8 mouse cellular contexts compared by ENCODE assay signal in the genomic region with DNA sequence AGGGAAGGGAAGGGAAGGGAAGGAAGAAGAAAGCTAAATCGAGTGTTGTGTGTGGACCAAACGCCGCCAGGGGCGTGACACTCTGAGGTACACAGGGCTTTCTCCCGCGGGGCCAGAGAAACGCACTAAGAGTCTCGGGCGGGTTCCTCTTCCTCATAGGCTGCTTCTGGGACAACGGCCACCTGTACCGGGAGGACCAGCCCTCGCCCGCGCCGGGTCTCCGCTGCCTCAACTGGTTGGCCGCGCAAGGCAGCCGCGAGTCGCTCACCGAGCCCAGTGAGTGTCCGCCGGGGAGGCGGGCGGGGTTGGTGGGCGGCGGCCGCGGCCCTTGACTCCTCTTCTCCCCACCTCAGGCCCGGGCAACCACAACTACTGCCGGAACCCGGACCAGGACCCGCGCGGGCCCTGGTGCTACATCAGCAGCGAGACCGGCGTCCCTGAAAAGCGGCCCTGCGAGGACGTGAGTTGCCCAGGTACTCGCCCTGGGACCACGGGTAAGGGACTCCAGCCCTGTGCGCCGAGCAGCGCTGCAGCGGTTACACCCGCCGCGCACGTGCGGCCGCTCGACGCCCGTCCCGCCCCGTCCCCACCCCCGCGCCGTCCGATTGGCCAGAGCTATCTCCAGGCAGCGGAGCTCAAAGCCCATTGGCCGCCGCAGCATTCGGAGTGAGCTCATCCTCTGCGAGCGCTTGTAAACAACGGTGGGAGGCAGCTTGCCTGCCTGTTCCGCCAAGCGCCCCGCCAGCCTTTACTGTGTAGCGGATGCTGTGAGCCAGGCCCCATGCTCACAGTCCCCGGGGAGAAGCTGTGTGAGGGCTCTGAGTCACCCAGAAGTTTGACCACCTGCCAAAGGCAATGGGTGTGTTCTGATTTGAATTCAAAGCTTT. TPM values are rescaled to one million over a fixed set of nuclear protein-coding genes. Genes with fewer than 3 reads are reported as not detected.
DNase-seq lines count a peak whose midpoint lies in the region; ATAC-seq and TF ChIP-seq lines count a peak whose summit lies in the region.

No protein-coding gene starts in this region.

- H3K27me3 ChIP-seq in MEL (ENCODE audit: control insufficient read depth in 1 of 2, insufficient read depth in 2 of 2, low read length in 2 of 2) = no peaks in the 10 kb centered on the region
- no peaks in the 10 kb centered on the region for H3K27me3 ChIP-seq in cerebellum, adult 2 months (ENCODE audit: control insufficient read depth, insufficient read depth, low read length)
- H3K27me3 ChIP-seq in forebrain, postnatal 0 days (ENCODE audit: insufficient read depth, low read length) = no peaks in the 10 kb centered on the region
- H3K27me3 ChIP-seq in lung, embryonic 14.5 days (ENCODE audit: insufficient read depth, low read length) = no peaks in the 10 kb centered on the region

- TF ChIP-seq CTCF in MEL (IDR thresholded peaks at IDR 0.05 in 2 of 3, conservative IDR thresholded peaks at IDR 0.05 in 1 of 3; ENCODE audit: control insufficient read depth in 1 of 3, insufficient read depth in 1 of 3, low read depth in 2 of 3, low read length in 3 of 3, poor library complexity in 1 of 3, severe bottlenecking in 1 of 3) = no peak; a peak in 1 of 6 replicates
- no peak for TF ChIP-seq CTCF in cerebellum, adult 2 months (IDR thresholded peaks at IDR 0.05; ENCODE audit: borderline replicate concordance, insufficient read depth, low read depth, low read length)
- TF ChIP-seq CTCF in forebrain, postnatal 0 days (IDR thresholded peaks at IDR 0.05; ENCODE audit: low read depth) = peak; percentile 53
- TF ChIP-seq CTCF in lung, embryonic 14.5 days (IDR thresholded peaks at IDR 0.05; ENCODE audit: low read depth) = peak; percentile 37; the same call in 1 of the 2 replicates
- TF ChIP-seq CTCF in olfactory bulb, adult 2 months (IDR thresholded peaks at IDR 0.05; ENCODE audit: insufficient read depth, low read depth, low read length) = no peak

- ATAC-seq in forebrain, postnatal 0 days = peak; percentile 97
- peak; percentile 96 for ATAC-seq in lung, embryonic 14.5 days (ENCODE audit: insufficient read depth)

- peak overlapping the region; percentile 48 for H3K27ac ChIP-seq in MEL (ENCODE audit: control insufficient read depth, low read depth, low read length)
- H3K27ac ChIP-seq in cerebellum, adult 2 months (ENCODE audit: insufficient read depth, low read length) = peak overlapping the region; percentile 97
- peak overlapping the region; percentile 94 for H3K27ac ChIP-seq in forebrain, postnatal 0 days (ENCODE audit: low read depth, low read length)
- peak overlapping the region; percentile 81 for H3K27ac ChIP-seq in lung, embryonic 14.5 days (ENCODE audit: low read depth)
- H3K27ac ChIP-seq in olfactory bulb, adult 2 months (ENCODE audit: insufficient read depth, low read depth, low read length) = peak overlapping the region; percentile 89

- peaks cover 8 to 14% of the 10 kb centered on the region in 2 experiments; a peak in 3 of 4 replicates for H3K4me1 ChIP-seq in MEL (ENCODE audit: control insufficient read depth in 1 of 2, insufficient read depth in 2 of 2, low read length in 2 of 2)
- peaks cover 30% of the 10 kb centered on the region for H3K4me1 ChIP-seq in cerebellum, adult 2 months (ENCODE audit: control insufficient read depth, insufficient read depth, low read length)
- H3K4me1 ChIP-seq in forebrain, postnatal 0 days (ENCODE audit: insufficient read depth) = no peaks in the 10 kb centered on the region; the same call in 1 of the 2 replicates
- 0 out of 2 replicates have a peak, but pooled peaks cover 12% of the 10 kb centered on the region for H3K4me1 ChIP-seq in lung, embryonic 14.5 days (ENCODE audit: insufficient read depth)
- H3K4me1 ChIP-seq in olfactory bulb, adult 2 months (ENCODE audit: control insufficient read depth, insufficient read depth, low read length) = peaks cover 33% of the 10 kb centered on the region

- no peak for TF ChIP-seq RAD21 in MEL (IDR thresholded peaks at IDR 0.05; ENCODE audit: low read depth, low read length)

- H3K79me2 ChIP-seq in MEL (ENCODE audit: control insufficient read depth, insufficient read depth, low read length, poor library complexity) = no peaks in the 10 kb centered on the region

- under 1% methylated on average over 74 of the region's 75 CpGs for WGBS in cerebellum, adult 2 months
- WGBS in forebrain, postnatal 0 days = under 1% methylated on average over 61 of the region's 75 CpGs
- WGBS in lung, embryonic 14.5 days = under 1% methylated on average over 75 of the region's 75 CpGs
- under 1% methylated on average over 75 of the region's 75 CpGs for WGBS in olfactory bulb, adult 2 months

- H3K9me3 ChIP-seq in MEL (replicated peaks; ENCODE audit: insufficient read depth, low read length) = no peaks in the 10 kb centered on the region
- H3K9me3 ChIP-seq in forebrain, postnatal 0 days (ENCODE audit: low read length) = no peaks in the 10 kb centered on the region
- no peaks in the 10 kb centered on the region for H3K9me3 ChIP-seq in lung, embryonic 14.5 days (ENCODE audit: low read depth, low read length)

- H3K4me2 ChIP-seq in forebrain, postnatal 0 days (ENCODE audit: low read depth) = peak overlapping the region; percentile 100
- H3K4me2 ChIP-seq in lung, embryonic 14.5 days = peak overlapping the region; percentile 95

- H3K9ac ChIP-seq in MEL (ENCODE audit: control insufficient read depth, low read depth, low read length, poor library complexity, severe bottlenecking) = peak overlapping the region; percentile 65
- H3K9ac ChIP-seq in forebrain, postnatal 0 days = peak overlapping the region; percentile 81
- peak overlapping the region; percentile 52 for H3K9ac ChIP-seq in lung, embryonic 14.5 days

- H3K36me3 ChIP-seq in MEL (ENCODE audit: control insufficient read depth in 1 of 2, insufficient read depth in 2 of 2, low read length in 2 of 2) = peaks cover 0 to 6% of the 10 kb centered on the region in 2 experiments; a peak in 2 of 4 replicates
- peaks cover 18% of the 10 kb centered on the region for H3K36me3 ChIP-seq in forebrain, postnatal 0 days (ENCODE audit: insufficient read depth)
- no peaks in the 10 kb centered on the region for H3K36me3 ChIP-seq in lung, embryonic 14.5 days (ENCODE audit: insufficient read depth)

- peak overlapping the region; percentile 61 to 67 for H3K4me3 ChIP-seq in MEL (ENCODE audit: control insufficient read depth in 1 of 2, insufficient read depth in 1 of 2, low read depth in 2 of 2, low read length in 2 of 2)
- H3K4me3 ChIP-seq in cerebellum, adult 2 months (replicated peaks; ENCODE audit: insufficient read depth, low read depth, low read length) = peak overlapping the region; percentile 96
- peak overlapping the region; percentile 65 for H3K4me3 ChIP-seq in forebrain, postnatal 0 days (ENCODE audit: low read depth, low read length)
- H3K4me3 ChIP-seq in lung, embryonic 14.5 days (ENCODE audit: low read depth, low read length) = peak overlapping the region; percentile 45
- H3K4me3 ChIP-seq in olfactory bulb, adult 2 months (ENCODE audit: insufficient read depth, low read depth, low read length) = peak overlapping the region; percentile 91

- peak; percentile 63 to 76; a peak in 3 of 4 replicates for TF ChIP-seq POLR2A in MEL (IDR thresholded peaks at IDR 0.05; ENCODE audit: control insufficient read depth in 1 of 2, insufficient read depth in 1 of 2, low read depth in 1 of 2, low read length in 2 of 2, poor library complexity in 1 of 2)
- TF ChIP-seq POLR2A in cerebellum, adult 2 months (IDR thresholded peaks at IDR 0.05; ENCODE audit: borderline replicate concordance, insufficient read depth, low read length) = peak; percentile 84
- peak; percentile 50; the same call in 1 of the 2 replicates for TF ChIP-seq POLR2A in olfactory bulb, adult 2 months (IDR thresholded peaks at IDR 0.05; ENCODE audit: insufficient read depth, low read depth, low read length)

- no peak for TF ChIP-seq EP300 in MEL (IDR thresholded peaks at IDR 0.05; ENCODE audit: low read depth in 1 of 2, low read length in 2 of 2)

- DNase-seq in MEL (ENCODE audit: low read depth, low spot score) = peak; percentile 98
- DNase-seq in cerebellum, adult 2 months = peak; percentile 93 to 97
- peak; percentile 96 for DNase-seq in forebrain, postnatal 0 days
- DNase-seq in heart, postnatal 4 days = peak; percentile 95
- peak; percentile 93 to 94 for DNase-seq in layer of hippocampus, adult 8-10 months (ENCODE audit: low spot score in 2 of 2)
- DNase-seq in lung, embryonic 14.5 days = peak; percentile 94
- peak; percentile 96 to 98 for DNase-seq in thymus, adult 18-20 months

TF ChIP-seq in MEL, 35 proteins besides CTCF, POLR2A, EP300 and RAD21 (continues in another document):
- peak; percentile 67 for TF ChIP-seq USF1 (IDR thresholded peaks at IDR 0.05; ENCODE audit: low read depth, low read length)
- no peak for TF ChIP-seq KAT2A (conservative IDR thresholded peaks at IDR 0.05; ENCODE audit: low read depth, low read length)
- peak; percentile 70 for TF ChIP-seq HCFC1 (IDR thresholded peaks at IDR 0.05; ENCODE audit: low read depth, low read length)
- TF ChIP-seq POLR2AphosphoS5 (IDR thresholded peaks at IDR 0.05; ENCODE audit: borderline replicate concordance, low read depth, low read length) = no peak

RNA-seq across cellular contexts. Expression of a gene that starts 1.8 kb away (rescaled TPM):
- 0.88 and 1.7 TPM in 2 replicates for total RNA-seq in MEL (2012; rRNA removed)
- polyA plus RNA-seq in MEL (2012; ENCODE audit: insufficient read depth in 1 of 2, insufficient read length in 2 of 2, low read depth in 1 of 2, low replicate concordance in 2 of 2, missing spikeins in 1 of 2) = 1 to 10 TPM in 1 of 2 experiments, not detected in 1; 2.7 TPM
- 68.2 and 76.1 TPM in 2 replicates for polyA plus RNA-seq in cerebellum, adult 2 months (2012; rRNA removed)
- 36.2 and 47.8 TPM in 2 replicates for total RNA-seq in forebrain, postnatal 0 days (2014; rRNA removed)
- 30.3 and 37.3 TPM in 2 replicates for polyA plus RNA-seq in forebrain, postnatal 0 days (2015; fragmentation: Nextera tagmentation; extraction: Ambion mirVana)
- total RNA-seq in heart, postnatal 4 days (2021) = 10 to 100 TPM; 11.7 to 12.0 TPM
- total RNA-seq in layer of hippocampus, adult 8-10 months (2022) = 10 to 100 TPM; 38.2 to 53.1 (median 46.4) TPM
- 6.4 and 8.5 TPM in 2 replicates for polyA plus RNA-seq in lung, embryonic 14.5 days (2014; fragmentation: Nextera tagmentation; extraction: Ambion mirVana)
- not detected in 2 replicates for polyA plus RNA-seq in olfactory bulb, adult 2 months (2012; ENCODE audit: insufficient read depth, insufficient read length, low replicate concordance, missing spikeins)

RNA-seq across cellular contexts. Expression of a gene that starts 43.3 kb away (rescaled TPM):
- 52.0 and 63.1 TPM in 2 replicates for total RNA-seq in MEL (2012; rRNA removed)
- polyA plus RNA-seq in MEL (2012; ENCODE audit: insufficient read depth in 1 of 2, insufficient read length in 2 of 2, low read depth in 1 of 2, low replicate concordance in 2 of 2, missing spikeins in 1 of 2) = 10 to 100 TPM in 1 of 2 experiments, not detected in 1; 63.5 TPM
- 41.0 and 44.1 TPM in 2 replicates for polyA plus RNA-seq in cerebellum, adult 2 months (2012; rRNA removed)
- total RNA-seq in forebrain, postnatal 0 days (2014; rRNA removed) = 58.2 and 70.7 TPM in 2 replicates
- 39.5 and 43.0 TPM in 2 replicates for polyA plus RNA-seq in forebrain, postnatal 0 days (2015; fragmentation: Nextera tagmentation; extraction: Ambion mirVana)
- total RNA-seq in heart, postnatal 4 days (2021) = 10 to 100 TPM; 38.5 to 41.6 TPM
- total RNA-seq in layer of hippocampus, adult 8-10 months (2022) = 10 to 100 TPM; 53.5 to 58.4 (median 56.7) TPM
- 60.7 and 61.3 TPM in 2 replicates for polyA plus RNA-seq in lung, embryonic 14.5 days (2014; fragmentation: Nextera tagmentation; extraction: Ambion mirVana)
- not detected in 2 replicates for polyA plus RNA-seq in olfactory bulb, adult 2 months (2012; ENCODE audit: insufficient read depth, insufficient read length, low replicate concordance, missing spikeins)

Comparison
In these comparisons a context has a peak if more than half of its experiments do, and no peak if none do; other contexts are left out.
1. Peak in every context shown above with its lines: DNase-seq, ATAC-seq, H3K4me3 ChIP-seq and H3K27ac ChIP-seq.
2. H3K4me3 ChIP-seq: peak in every context shown above with its lines; median percentile 96 in cerebellum, adult 2 months; 91 in olfactory bulb, adult 2 months; 65 in forebrain, postnatal 0 days; 64 in MEL; 45 in lung, embryonic 14.5 days.
3. CTCF ChIP-seq: peak in forebrain, postnatal 0 days (single experiment) and lung, embryonic 14.5 days (single experiment); none in MEL (0 of 3), cerebellum, adult 2 months (single experiment) and olfactory bulb, adult 2 months (single experiment).